Mouse (Mus musculus) brain, adult 10 weeks (tissue): ENCODE measurements around the gene Nicn1. TPM values are rescaled to one million over a fixed set of nuclear protein-coding genes. Genes with fewer than 3 reads are reported as not detected.

ENCODE experiments used
- polyA plus RNA-seq: library from polyadenylated mRNA; stranded (reverse); fragments of 350-450 nt; fragmentation: Illumina TruSeq; extraction: RNeasy Lipid Tissue Mini Kit (QIAGEN cat#74804); gene quantifications from one replicate; pipeline ENCODE4 v1.2.3, GENCODE M21; 2015; ENCODE audit warnings: low read depth, low replicate concordance

Nicn1 gene
- 118 TPM for polyA plus RNA-seq

DNA sequence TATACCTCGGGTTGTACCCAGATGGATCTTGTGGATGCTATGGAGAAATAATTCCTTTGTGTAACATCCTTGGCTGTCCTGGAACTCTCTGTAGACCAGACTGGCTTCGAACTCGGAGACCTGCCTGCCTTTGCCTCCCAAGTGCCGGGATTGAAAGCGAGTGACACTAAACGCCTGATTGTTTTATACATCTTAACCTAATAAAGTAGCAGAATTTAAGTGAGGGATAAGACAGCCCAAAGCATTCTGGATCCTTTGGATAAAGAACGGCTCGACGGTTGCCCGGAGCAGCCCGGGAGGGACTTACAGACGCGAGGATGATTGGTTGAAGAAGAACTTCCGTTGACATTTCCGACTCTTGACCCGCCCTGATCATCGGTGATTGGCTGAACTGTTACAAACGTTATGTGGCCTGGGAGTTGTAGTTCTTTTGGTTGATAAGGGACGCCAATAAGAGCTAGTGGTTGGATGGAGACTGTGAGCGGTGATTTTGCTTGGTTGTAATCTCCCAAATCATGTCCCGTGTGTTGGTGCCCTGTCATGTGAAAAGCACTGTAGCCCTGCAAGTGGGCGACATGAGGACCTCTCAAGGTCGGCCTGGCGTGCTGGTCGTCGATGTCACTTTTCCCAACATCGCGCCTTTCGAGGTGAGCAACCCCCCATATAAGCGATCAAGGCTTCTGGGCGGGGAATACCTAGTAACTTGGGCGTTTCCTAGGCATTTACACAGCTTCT lies at the start of gene Nicn1:
Gene Nicn1, plus strand, starts transcription at position 414 of the 735 bp plus-strand sequence.

DNA sequence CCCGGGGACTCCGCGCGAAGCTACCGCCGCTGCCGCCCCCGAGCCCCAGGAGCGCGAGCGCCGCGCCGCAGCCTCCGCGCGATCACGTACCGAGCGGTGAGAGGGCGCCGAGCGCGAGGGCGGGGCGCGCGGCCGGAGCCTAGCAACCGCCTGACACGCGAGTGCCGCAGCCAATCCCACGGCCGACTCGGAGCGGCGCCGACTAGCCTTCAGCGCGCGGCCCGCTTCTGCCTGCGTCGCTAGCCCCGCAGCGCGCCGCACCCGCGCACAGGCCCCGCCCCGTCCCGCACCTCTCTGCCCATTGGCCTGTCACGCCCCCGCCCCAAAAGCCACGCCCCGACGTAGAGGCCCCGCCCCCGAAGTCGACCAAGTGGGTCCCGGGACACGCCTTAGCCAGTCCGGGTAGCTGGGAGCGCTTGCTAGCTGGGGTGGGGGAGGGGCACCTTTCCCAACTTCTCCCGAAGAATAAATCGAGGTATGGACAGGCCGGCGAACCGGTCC lies 26.5 kb upstream of the Nicn1 start, which contains the start of gene Dag1:
Gene Dag1, minus strand, starts transcription at position 269 of the 501 bp plus-strand sequence.

DNA sequence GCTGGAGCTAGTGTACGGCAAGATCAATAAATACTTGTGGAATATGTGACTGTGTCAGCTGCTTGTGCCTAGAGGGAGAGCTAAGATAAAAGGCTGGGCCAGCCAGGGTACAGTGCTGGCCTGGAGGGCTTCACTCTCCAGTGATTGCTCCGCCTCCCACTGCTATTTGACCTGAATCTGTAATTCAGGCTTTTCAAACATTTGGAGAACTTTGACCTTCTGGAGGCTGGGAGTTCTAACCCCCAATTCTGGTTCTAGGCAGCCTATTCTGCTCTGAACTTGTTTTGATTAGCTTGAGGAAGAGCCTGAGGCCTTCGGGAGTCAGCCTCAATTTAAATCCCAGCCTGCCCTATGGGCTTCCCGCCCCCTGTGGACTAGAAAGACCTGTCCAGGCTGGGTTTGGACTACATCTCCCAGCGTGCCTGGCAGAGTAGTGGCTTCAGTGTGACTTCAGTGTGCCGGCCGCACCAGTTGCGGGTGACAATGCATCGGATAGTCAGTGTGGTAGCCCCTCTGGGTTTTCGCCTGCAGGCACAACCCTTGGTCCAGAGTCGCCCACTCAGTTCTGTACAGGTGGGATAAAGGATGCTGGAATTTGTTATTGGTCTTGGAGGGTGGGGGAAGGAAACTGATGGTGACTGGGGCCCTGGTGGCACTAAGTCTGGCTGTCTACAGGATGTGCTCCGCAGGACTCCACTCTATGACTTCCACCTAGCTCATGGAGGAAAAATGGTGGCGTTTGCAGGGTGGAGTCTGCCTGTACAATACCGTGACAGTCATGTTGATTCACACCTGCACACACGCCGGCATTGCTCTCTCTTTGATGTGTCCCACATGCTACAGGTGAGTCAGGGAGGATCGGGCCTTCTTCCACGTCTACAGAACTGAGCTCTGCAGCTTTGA lies 6.5 kb downstream of the Nicn1 start, which contains the start of gene Amt:
Gene Amt, plus strand, starts transcription at position 401 of the 903 bp plus-strand sequence.

DNA sequence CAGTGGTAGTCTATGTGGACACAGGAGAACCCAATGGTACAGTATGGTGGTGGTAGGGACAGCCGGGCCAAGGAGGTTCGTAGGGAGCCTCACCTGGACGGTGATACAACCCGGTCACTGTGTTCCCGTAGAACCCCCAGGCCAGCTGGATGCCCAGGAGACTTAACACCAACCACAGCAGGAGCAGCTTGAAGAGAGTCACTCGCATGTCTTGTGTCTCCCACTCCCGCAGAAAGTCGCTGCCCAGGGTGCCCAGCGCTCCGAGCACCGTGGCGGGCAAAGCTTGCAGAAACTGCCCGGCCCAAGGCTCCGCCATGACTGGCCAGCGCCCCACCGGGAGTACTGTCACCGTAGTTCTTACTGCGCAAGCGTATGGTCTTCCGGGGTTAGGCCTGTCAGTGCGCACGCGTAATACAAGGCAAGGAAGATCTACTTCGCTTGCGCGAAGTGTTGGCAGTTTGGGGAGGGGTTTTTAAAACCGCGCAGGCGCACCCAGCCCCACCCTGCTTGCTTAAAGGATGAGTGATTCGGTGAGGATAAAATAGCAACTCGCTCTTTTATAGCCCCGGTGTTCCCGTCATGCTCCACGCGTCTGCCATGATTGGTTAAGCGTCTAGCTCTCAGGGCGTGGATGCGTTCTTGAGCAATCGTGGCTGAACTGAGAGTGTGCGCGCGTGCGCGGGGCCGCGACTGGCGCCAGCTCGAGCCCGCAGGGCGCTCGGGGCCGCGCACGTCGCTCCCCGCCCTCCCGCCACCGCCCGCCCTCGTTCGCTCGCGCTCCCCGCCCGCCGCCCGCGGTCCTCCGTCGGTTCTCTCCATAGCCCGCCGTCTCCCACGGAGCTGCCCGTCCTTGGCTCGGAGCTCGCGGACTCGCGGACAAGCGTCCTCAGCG lies 15.6 kb downstream of the Nicn1 start, which contains the start of the genes Rhoa and Tcta:
Gene Rhoa, plus strand, starts transcription at position 501 of the 892 bp plus-strand sequence.
Gene Tcta, minus strand, starts transcription at position 532 of the 892 bp plus-strand sequence.

DNA sequence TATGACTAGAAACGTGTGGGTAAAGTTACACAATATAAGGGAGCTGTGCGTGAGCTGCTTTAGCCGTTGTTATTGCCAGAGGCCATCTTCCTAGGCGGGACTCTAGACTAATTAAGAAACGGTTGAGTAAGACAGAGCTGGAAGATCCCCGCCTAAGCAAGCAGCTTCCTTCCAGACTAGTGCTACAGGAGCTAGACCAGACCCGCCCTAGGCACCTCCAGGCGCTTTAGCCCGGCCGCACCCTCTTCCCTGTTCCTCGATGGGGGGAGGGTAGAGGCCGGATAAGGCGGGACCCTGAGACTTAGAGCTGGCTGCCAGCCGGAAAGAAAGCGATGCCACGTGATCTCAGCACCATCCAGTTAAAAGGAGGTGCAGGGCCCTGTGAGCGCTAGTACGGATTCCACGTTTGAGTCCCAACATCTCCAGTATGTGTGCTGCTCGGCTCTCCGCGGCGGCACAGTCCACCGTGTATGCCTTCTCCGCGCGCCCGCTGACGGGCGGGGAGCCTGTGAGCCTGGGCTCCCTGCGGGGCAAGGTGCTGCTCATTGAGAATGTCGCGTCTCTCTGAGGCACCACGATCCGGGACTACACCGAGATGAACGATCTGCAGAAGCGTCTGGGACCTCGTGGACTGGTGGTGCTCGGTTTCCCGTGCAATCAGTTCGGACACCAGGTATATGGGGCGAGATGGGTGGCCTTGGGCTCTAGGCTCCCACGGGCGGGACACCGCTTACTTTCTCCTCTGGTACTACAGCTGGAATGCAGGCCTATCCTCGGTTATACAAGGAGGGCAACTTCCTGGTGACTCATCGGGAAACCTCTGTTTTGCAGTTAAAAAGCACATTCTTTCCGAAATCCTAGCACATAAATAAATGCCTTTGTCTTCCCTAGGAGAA lies 48.9 kb downstream of the Nicn1 start, which contains the start of gene Gpx1:
Gene Gpx1, plus strand, starts transcription at position 18 of the 896 bp plus-strand sequence.

Other genes with a start within 250 kb of the Nicn1 start
- gene Gmppb, start 241.2 kb upstream of the Nicn1 start, polyA plus RNA-seq, result 17.9 TPM
- 1.4 TPM for gene Amigo3, start 237.3 kb upstream of the Nicn1 start, polyA plus RNA-seq
- gene Mst1, start 210.0 kb upstream of the Nicn1 start, polyA plus RNA-seq, result not detected
- 52.1 TPM for gene Rnf123, start 207.1 kb upstream of the Nicn1 start, polyA plus RNA-seq
- gene Apeh, start 195.8 kb upstream of the Nicn1 start, polyA plus RNA-seq, result 21.4 TPM
- 87.7 TPM for gene Bsn, start 100.0 kb upstream of the Nicn1 start, polyA plus RNA-seq
- 42.5 TPM for gene Dag1, start 26.5 kb upstream of the Nicn1 start, polyA plus RNA-seq
- 37.8 TPM for gene Amt, start 6.4 kb downstream of the Nicn1 start, polyA plus RNA-seq
- 211 TPM for gene Rhoa, start 15.7 kb downstream of the Nicn1 start, polyA plus RNA-seq
- 47.8 TPM for gene Tcta, start 15.7 kb downstream of the Nicn1 start, polyA plus RNA-seq
- 253 TPM for gene Gpx1, start 48.5 kb downstream of the Nicn1 start, polyA plus RNA-seq
- 84.3 TPM for gene Usp4, start 57.4 kb downstream of the Nicn1 start, polyA plus RNA-seq
- gene 1700102P08Rik, start 102.4 kb downstream of the Nicn1 start, polyA plus RNA-seq, result 1.5 TPM
- 0.54 TPM for gene Ccdc36, start 138.1 kb downstream of the Nicn1 start, polyA plus RNA-seq
- gene BC048562, start 146.1 kb downstream of the Nicn1 start, polyA plus RNA-seq, result not detected
- gene Ccdc71, start 170.1 kb downstream of the Nicn1 start, polyA plus RNA-seq, result 21.9 TPM
- gene Klhdc8b, start 171.2 kb downstream of the Nicn1 start, polyA plus RNA-seq, result 26.8 TPM
- gene Lamb2, start 189.3 kb downstream of the Nicn1 start, polyA plus RNA-seq, result 20.5 TPM
- gene Usp19, start 200.2 kb downstream of the Nicn1 start, polyA plus RNA-seq, result 95.0 TPM
- gene Qars, start 217.3 kb downstream of the Nicn1 start, polyA plus RNA-seq, result 70.9 TPM
- gene Qrich1, start 226.4 kb downstream of the Nicn1 start, polyA plus RNA-seq, result 77.0 TPM